Mouse (Mus musculus): ENCODE data around the gene Wdr27.

Gene Wdr27

GRCm38 (mm10) chr17:14826715-14827295, 116.2 kb downstream of the Wdr27 start:
- no peak for DNase-seq (ENCODE audit: extremely low spot score, low spot score)

- DNase-seq (ENCODE audit: extremely low spot score, low spot score) = no peak
Observed at GRCm38 (mm10) chr17:14824938-14825337, 118.0 kb downstream of the Wdr27 start.

GRCm38 (mm10) chr17:14817975-14818374, 125.0 kb downstream of the Wdr27 start:
- no peak for DNase-seq (ENCODE audit: extremely low spot score, low spot score)

GRCm38 (mm10) chr17:14816107-14816506, 126.9 kb downstream of the Wdr27 start:
- DNase-seq (ENCODE audit: extremely low spot score, low spot score) = no peak

DNA sequence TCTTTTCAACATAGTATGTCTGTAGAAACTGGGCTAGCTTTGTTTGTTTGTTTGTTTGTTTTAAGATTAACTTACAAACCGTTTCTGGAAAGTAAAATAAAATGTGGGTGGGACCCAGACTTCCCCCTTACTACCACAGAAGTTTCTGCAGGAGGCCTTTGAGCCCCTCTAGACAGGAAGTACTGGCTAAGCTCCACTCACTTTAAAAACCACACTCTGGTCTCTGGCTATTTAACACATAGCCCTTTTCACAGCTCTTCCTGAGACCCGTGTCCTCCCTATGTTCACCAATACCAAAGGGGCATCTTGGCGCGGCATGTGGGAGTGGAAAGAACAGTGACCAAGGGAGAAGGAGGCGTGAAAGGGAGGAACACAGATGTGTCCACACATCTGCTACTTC, 127.7 kb downstream of the Wdr27 start:
- no peak for DNase-seq (ENCODE audit: extremely low spot score, low spot score)

DNA sequence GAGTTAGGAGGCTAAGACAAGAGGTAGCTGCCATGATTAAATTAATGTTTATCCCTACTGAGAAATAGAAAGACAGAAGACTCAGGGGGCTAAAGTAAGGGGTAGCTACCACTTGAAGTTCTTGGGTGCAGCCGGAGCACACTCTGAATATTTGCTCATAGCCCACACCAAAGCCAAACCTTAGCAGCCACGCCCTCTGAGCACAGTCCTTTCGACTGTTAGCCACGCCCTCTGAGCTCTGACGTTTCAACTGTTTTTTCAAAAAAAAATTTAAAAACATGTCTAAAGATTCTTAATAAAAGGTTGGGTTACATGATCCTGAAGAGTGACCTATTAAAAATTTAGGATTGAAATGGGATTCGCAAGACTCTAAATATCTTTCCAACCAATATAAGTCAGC, 130.3 kb downstream of the Wdr27 start:
- no peak for DNase-seq (ENCODE audit: extremely low spot score, low spot score)

DNA sequence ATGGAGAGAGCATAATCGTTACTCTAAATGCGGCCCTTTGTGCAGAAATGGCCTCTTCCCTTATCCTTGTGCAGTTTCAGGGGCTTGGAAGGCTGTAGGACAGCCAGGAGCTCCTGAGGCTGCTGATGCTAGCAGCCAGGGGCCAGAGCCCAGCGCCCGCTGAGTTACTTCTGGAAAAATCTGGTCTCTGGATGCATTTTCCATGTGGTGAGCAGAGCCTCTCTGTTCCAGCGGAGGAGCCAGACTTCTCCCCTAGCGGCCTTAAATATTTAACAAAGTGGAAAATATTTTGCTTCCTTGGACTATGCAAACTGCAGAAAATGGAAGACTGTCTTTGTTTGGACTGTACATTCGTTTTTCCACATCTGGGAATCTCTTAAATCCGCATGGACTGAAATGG, 130.9 kb downstream of the Wdr27 start:
- no peak for DNase-seq (ENCODE audit: extremely low spot score, low spot score)

- no peak for DNase-seq (ENCODE audit: extremely low spot score, low spot score)
Observed at GRCm38 (mm10) chr17:14806808-14807207, 136.2 kb downstream of the Wdr27 start.

- DNase-seq (ENCODE audit: extremely low spot score, low spot score) = no peak
Observed at GRCm38 (mm10) chr17:14799243-14799642, 143.7 kb downstream of the Wdr27 start.

GRCm38 (mm10) chr17:14795074-14795473, 147.9 kb downstream of the Wdr27 start:
- no peak for DNase-seq (ENCODE audit: extremely low spot score, low spot score)

DNA sequence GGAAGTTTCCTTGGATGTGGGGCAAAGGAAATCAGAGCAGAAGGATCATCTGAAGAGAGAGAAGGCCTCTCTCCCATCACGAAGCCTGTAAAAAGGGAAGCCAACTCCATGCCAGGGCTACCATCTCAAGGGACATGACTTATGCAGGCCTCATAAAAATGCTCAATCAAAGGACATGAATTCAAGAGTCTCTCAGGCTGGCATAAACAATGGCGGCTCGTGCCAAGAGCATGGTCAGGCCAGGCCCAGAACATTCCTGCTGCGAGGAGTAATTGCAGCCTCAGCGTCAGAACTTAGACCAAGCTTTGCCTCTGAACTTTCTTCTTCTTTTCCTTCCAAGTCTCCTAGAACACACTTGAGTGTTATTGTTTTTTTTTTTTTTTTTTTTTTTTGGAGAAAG, 163.6 kb downstream of the Wdr27 start:
- no peak for DNase-seq (ENCODE audit: extremely low spot score, low spot score)

GRCm38 (mm10) chr17:14771339-14771738, 171.6 kb downstream of the Wdr27 start:
- DNase-seq (ENCODE audit: extremely low spot score, low spot score) = no peak

GRCm38 (mm10) chr17:14770377-14770776, 172.6 kb downstream of the Wdr27 start:
- DNase-seq (ENCODE audit: extremely low spot score, low spot score) = no peak

All from neural tube, embryonic 10.5 days (tissue).